Mouse (Mus musculus) common myeloid progenitor, adult 5-6 weeks (primary cell): ENCODE data around the gene Col6a4. TPM values are rescaled to one million over a fixed set of nuclear protein-coding genes. Genes with fewer than 3 reads are reported as not detected.

Experiments
- ATAC-seq: replicated peaks from 2 replicates; pipeline ENCODE4 v1.8.0; 2016; ENCODE audit warnings: low read depth, mild to moderate bottlenecking, moderate TSS enrichment, inconsistent platforms; ENCODE audit not compliant: poor library complexity, severe bottlenecking
- total RNA-seq: library from RNA; stranded (forward); fragments of 200-1000, 187-1606 nt; gene quantifications from 2 replicates; pipeline ENCODE4 v1.2.3, GENCODE M21; 2017

Gene Col6a4
- total RNA-seq = not detected in 2 replicates

DNA sequence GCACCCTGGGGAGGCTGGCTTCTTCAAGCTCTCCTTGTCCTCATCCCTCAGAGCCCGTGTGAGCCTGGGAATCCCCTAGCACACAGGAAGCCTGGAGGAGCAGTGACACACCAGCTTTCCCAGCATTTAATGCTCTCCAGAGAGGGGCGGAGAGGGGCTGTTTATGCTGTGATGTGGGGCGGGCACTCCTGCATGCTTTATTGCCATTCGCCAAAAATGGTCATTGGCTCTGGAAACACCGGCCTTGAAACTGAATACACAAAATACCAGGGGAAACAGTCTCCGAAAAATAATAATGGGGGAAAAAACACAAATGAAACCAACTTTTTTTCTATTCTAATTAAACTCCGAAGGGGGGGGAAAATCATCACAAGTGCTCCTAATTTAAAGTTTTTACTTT is at the start of gene Col6a4:
TSS of gene Col6a4 (minus strand) at position 101 of the 400 bp plus-strand sequence.
- no peak for ATAC-seq

GRCm38 (mm10) chr9:106145582-106145981 is 49.0 kb upstream of the Col6a4 start:
- ATAC-seq = no peak

DNA sequence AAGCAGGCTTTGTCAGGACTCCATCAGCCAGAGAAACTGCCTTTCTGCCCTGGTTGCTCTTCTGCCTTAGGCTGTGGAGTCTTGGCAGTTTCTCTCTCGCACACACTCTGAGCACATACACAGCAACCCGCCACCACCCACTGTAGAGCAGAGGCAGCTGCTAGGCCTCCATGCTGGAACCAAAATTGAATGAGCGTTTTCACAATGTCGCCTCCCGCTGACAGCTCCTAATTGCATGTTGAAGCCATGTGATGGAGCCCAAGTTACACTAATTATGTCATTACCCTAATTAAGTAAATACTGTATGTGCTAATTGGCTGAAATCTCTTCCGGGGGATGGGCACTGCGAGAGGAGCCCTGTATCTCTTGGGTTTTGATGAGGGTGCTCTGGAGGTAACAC is 47.6 kb upstream of the Col6a4 start:
- no peak for ATAC-seq

DNA sequence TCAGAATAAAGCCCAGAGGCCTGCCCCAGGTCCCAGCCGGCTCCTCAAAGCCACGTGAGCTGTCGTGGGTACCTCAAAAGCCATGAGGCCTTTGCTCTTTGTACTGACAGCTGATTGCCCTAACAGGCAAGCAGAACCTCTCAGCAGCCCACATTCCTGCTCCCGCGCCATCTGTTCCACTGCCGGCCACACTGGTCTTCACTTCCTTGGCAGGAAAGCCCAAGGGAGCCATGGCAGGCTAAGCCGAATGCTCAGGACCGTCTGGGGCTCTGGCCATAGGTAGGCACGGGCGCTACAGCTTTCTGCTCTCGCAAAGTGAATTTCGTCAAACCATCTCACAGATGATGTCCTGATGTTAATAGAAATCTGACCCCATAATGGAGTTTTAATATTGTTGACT is 45.4 kb upstream of the Col6a4 start:
- ATAC-seq = no peak

GRCm38 (mm10) chr9:106139763-106140162 is 43.2 kb upstream of the Col6a4 start:
- ATAC-seq = no peak

GRCm38 (mm10) chr9:106137671-106138216 is 41.2 kb upstream of the Col6a4 start:
- ATAC-seq = no peak

DNA sequence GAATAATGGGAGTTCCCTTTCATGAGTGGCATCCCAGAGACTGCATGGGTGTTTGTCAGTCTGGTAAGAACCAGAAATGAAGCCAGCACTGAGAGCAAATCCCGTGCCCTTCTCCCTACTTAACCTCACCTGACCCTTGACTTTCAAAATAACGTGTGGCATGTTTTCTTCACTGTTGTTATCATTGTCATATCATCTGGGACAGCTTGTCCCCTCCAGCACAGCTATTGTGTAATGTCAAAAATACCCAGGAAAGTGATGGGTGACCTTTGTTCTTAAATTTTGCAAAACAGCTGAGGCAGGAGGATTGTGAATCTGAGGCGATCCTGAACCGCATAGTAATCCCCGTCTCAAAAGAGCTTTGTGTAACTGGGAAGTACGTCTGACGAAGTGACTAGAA is 33.7 kb upstream of the Col6a4 start:
- ATAC-seq = no peak

DNA sequence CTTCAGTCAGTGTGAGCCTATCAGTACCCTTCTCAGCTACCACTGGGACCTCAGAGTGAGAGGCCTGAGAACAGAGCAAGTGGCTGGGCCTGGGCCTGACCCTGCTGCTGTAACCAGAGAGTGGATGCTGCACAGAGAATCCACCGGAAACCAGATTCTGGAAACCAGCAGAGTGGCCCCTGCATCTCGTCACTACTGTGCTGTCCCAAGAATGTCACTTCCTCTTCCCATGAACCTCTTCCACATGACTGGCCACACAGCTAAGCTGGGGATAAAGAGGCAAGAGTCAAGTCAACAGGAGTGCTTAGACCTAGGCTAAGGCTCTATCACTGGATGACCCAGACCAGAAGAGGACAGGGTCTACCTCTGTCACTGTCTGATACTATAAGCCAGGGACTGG is 32.5 kb upstream of the Col6a4 start:
- 0 out of 2 replicates have a peak, but pooled peaks have one; percentile 22 for ATAC-seq

DNA sequence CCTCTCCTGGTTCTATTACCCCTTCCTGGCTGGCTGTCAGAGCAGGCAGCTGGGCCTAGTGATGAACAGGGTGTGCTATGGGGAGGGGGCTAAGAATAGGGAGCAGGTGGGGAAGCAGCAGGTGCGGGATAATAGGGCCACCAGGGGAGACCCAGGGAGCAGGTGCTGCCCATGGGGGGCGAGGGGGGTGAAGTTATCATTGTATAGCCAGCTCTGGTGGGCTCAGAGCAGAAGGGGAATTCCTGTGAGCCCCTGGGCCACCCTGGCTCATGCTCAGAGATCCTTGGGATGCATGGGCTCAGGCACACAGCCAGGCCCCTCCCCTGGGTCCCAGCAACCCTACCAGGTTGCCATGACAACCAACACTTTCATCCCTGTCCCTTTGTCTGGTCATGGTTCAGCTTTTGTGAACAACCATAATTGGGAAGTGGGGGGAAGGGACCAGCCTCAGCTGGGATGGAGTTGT is 30.2 kb upstream of the Col6a4 start:
- ATAC-seq = no peak

- peak; percentile 65 for ATAC-seq
These were observed 27.0 kb upstream of the Col6a4 start for GRCm38 (mm10) chr9:106123599-106123998.

DNA sequence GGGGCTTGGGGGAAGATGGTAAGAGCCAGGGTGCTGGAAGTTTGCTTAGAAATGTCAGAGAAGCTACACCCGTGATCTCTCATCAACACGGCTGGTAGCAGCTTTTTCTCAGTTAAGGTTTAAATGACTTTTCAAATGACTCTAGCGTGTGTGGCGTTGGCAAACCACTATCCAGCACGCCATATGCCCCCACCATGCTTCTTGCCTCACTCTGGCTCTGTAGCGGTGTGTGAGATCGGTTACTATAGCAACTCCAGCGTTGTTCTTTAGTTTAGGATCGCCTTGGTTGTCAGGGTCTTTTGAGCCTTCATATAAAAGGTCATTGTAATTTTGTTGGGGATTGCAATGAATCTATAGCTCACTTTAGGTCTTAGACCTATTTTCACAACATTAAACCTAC is 22.5 kb upstream of the Col6a4 start:
- ATAC-seq = no peak

DNA sequence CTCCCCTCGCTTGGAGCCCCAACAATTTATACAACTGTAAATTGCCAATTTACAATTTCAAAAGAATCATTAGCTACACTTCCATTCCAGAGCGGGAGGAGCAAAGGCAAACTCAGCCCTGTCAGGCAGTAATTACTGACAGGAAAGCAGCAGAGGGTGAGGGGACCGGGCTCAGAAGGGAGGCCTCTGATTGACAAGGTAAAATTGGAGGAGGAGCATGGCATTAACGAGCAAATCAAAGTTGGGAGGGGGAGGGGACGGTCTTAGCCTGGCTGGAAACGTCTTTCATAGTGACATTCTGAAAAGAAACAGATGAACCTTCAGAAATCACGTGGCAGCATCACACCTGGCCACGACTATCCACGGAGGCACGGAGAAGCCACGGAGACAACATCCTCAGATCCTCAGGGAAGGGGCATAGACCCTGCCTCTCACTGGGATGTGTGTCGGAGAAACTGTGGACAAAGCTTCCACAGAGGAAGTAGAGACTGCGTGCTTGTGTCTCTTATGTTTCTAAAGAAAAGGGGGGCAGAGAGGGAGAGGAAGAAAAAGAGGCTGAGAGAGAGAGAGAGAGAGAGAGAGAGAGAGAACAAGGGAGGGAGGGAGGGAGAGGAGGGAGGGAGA is 19.3 kb upstream of the Col6a4 start:
- ATAC-seq = no peak

GRCm38 (mm10) chr9:106112770-106113423 is 16.3 kb upstream of the Col6a4 start:
- ATAC-seq = peak; percentile 71; the same call in 1 of the 2 replicates

DNA sequence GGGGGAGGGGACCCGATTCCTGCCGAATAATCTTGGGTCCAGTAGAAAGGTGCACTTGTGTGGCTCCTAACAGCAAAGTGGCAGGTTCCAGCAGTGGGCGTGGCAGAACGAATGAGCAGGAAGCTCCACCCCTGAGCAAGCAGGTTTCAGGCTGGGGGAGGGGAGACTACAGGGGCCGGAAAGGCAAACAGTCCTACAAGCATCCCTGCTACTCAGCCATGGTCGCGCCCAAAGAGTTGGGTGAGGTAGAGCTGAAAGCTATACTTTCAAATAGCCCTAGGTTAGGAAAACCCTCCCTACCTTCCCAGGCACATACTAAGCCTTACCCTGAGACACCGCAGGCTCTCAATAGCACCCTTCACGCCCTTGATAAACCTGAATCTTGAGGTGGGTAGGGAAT is 9.7 kb upstream of the Col6a4 start:
- ATAC-seq = no peak

DNA sequence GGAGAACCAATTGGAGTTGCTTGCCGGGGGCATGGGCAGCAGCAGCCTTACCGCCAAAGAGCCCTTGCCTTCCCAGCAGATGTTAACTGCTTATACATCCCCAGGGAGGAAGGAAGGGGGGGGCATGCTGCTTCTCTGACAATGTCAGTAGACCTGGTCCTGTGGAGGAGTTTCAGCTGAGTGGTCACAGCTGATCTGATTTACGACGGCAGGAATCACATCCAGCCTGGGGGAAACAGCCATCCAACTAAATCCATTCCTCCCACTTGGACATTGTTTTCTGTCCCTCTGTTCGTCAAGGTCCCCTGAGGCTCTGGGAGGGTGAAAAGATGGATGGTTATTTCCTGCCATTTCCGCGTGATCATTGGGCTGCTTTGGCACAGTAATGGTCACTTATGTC is 7.8 kb upstream of the Col6a4 start:
- ATAC-seq = no peak

GRCm38 (mm10) chr9:106101166-106101565 is 4.6 kb upstream of the Col6a4 start:
- no peak for ATAC-seq

GRCm38 (mm10) chr9:106100262-106100661 is 3.7 kb upstream of the Col6a4 start:
- no peak for ATAC-seq

DNA sequence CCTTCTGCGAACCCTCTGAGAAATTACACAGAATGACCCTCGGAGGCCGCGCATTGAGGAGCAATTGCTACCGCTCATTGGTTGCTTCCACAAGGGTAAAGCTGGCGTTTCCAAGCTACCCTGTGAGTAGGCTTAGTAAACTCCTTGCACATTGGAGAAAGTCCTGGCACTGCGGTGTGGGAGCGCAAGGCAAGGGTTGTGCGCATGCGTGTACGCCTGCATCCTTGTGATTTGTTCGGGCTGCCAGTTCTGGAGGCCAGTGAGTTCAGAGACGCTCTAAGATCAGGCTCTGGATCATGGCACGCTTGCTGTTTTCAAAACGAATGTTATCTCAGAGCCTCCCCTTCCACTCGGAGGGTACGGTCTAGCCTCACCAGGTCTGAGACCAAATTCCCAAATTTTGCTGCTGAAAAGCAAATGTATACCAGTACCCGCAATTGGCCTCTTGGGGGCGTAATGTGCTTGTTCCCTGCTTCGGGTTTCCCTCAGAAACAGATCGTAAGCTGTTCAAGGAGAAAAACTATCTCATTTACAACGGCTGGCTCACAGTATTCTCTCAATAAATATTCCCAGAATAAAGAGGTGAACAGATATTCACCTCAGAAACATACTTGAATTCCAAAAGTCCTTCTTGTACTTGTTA is 2.9 kb upstream of the Col6a4 start:
- no peak for ATAC-seq

DNA sequence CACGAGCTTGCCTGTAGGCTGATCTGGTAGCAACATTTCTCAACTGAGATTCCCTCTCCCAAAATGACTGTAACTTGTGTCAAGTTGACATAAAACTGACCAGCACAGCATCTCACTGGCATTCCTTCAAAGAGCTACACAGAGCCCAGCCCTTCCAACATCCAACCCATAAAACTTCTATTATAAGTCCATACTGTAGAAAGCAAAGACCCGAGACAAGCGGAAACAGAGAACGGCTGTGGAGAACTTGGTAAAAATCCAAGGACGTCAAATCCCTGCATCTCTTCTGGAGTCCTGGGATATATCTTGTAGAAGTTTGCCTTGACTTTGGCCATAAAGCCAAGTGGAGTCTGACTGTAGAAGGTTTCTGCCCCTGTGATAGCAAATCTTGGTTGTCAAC is 15.1 kb downstream of the Col6a4 start:
- no peak for ATAC-seq

GRCm38 (mm10) chr9:106080261-106081033 is 16.1 kb downstream of the Col6a4 start:
- peak; percentile 56 for ATAC-seq
